Comparison of ENCODE assay signal across 10 mouse cellular contexts in the genomic region with DNA sequence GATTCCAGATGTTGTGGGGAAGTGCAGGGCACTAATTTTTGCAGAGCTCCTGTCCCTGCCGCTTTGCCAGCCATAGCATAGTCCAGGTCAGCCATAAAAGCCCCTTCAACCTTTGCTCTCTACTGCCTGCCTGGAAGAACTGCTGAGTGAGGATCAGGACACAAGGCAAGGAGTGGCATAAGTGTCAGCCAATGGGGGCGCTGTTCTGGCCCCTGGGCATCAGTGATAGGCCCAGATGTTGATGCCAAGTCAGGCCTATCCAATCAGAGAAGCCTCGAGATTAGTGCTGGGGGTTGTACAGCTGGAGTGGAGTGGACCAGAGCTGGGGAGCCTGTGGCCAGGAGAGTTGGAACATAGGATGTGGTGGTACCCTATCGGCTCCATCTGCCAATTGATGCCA. TPM values are rescaled to one million over a fixed set of nuclear protein-coding genes. Genes with fewer than 3 reads are reported as not detected.
DNase-seq lines count a peak whose midpoint lies in the region; ATAC-seq lines count a peak whose summit lies in the region.
"Had no signal": no experiment of that assay in that cellular context is flagged by ENCODE, and none has a peak within 500 bp of the region (broad histone marks: within the 10 kb centered on the region; RNA-seq: fewer than 3 reads in every experiment).

No protein-coding gene starts in this region.

- 27% methylated on average over 4 of the region's 4 CpGs for WGBS in heart, embryonic 11.5 days (ENCODE audit: insufficient replicate concordance)
- WGBS in liver, embryonic 11.5 days = 40% methylated on average over 4 of the region's 4 CpGs
- WGBS in hindbrain, embryonic 12.5 days = 36% methylated on average over 4 of the region's 4 CpGs

- no peak overlapping the region for H3K27ac ChIP-seq in heart, embryonic 11.5 days (ENCODE audit: low read depth, low read length)
- H3K27ac ChIP-seq in liver, embryonic 11.5 days (ENCODE audit: low read depth, low read length) = no peak overlapping the region
- no peak overlapping the region for H3K27ac ChIP-seq in hindbrain, embryonic 12.5 days
- H3K27ac ChIP-seq: embryonic facial prominence, embryonic 15.5 days had no signal

- no peak overlapping the region for H3K4me2 ChIP-seq in heart, embryonic 11.5 days
- H3K4me2 ChIP-seq in liver, embryonic 11.5 days = no peak overlapping the region
- H3K4me2 ChIP-seq in hindbrain, embryonic 12.5 days (replicated peaks) = no peak overlapping the region
- H3K4me2 ChIP-seq: embryonic facial prominence, embryonic 15.5 days had no signal

- H3K9ac ChIP-seq in heart, embryonic 11.5 days (ENCODE audit: low read depth, low read length) = no peak overlapping the region
- no peak overlapping the region for H3K9ac ChIP-seq in liver, embryonic 11.5 days (ENCODE audit: low read depth, low read length)
- H3K9ac ChIP-seq in hindbrain, embryonic 12.5 days = no peak overlapping the region
- H3K9ac ChIP-seq: embryonic facial prominence, embryonic 15.5 days had no signal

- H3K36me3 ChIP-seq in heart, embryonic 11.5 days (ENCODE audit: control insufficient read depth, insufficient read depth, low read length) = no peaks in the 10 kb centered on the region
- no peaks in the 10 kb centered on the region for H3K36me3 ChIP-seq in liver, embryonic 11.5 days (ENCODE audit: control insufficient read depth, insufficient read depth, low read length)
- no peaks in the 10 kb centered on the region for H3K36me3 ChIP-seq in hindbrain, embryonic 12.5 days
- H3K36me3 ChIP-seq: embryonic facial prominence, embryonic 15.5 days had no signal

- no peaks in the 10 kb centered on the region for H3K4me1 ChIP-seq in heart, embryonic 11.5 days (ENCODE audit: control insufficient read depth, insufficient read depth, low read length)
- no peaks in the 10 kb centered on the region; the same call in 1 of the 2 replicates for H3K4me1 ChIP-seq in liver, embryonic 11.5 days (replicated peaks; ENCODE audit: control insufficient read depth, insufficient read depth, low read length)
- peaks cover 8% of the 10 kb centered on the region for H3K4me1 ChIP-seq in hindbrain, embryonic 12.5 days

- peaks cover 12% of the 10 kb centered on the region for H3K27me3 ChIP-seq in heart, embryonic 11.5 days (ENCODE audit: control insufficient read depth, insufficient read depth, low read length)
- peaks cover 42% of the 10 kb centered on the region for H3K27me3 ChIP-seq in liver, embryonic 11.5 days (replicated peaks; ENCODE audit: control insufficient read depth, insufficient read depth, low read length)
- peaks cover 36% of the 10 kb centered on the region for H3K27me3 ChIP-seq in hindbrain, embryonic 12.5 days
- H3K27me3 ChIP-seq: embryonic facial prominence, embryonic 15.5 days had no signal

- H3K4me3 ChIP-seq in heart, embryonic 11.5 days (ENCODE audit: low read depth, low read length) = no peak overlapping the region
- no peak overlapping the region for H3K4me3 ChIP-seq in liver, embryonic 11.5 days (ENCODE audit: low read depth, low read length)
- no peak overlapping the region for H3K4me3 ChIP-seq in hindbrain, embryonic 12.5 days
- H3K4me3 ChIP-seq: embryonic facial prominence, embryonic 15.5 days had no signal

- ATAC-seq in heart, embryonic 11.5 days (replicated peaks; ENCODE audit: insufficient number of reproducible peaks, low FRiP score, low TSS enrichment) = no peak
- ATAC-seq in liver, embryonic 11.5 days (replicated peaks; ENCODE audit: low FRiP score) = 0 out of 2 replicates have a peak, but pooled peaks have one; percentile 18
- ATAC-seq in frontal cortex, adult (ENCODE audit: low TSS enrichment) = no peak
- no peak for ATAC-seq in hindbrain, embryonic 12.5 days (ENCODE audit: low FRiP score)

- no peaks in the 10 kb centered on the region for H3K9me3 ChIP-seq in heart, embryonic 11.5 days (replicated peaks; ENCODE audit: control insufficient read depth, low read length)
- H3K9me3 ChIP-seq in liver, embryonic 11.5 days (ENCODE audit: control insufficient read depth, low read length) = no peaks in the 10 kb centered on the region
- no peaks in the 10 kb centered on the region for H3K9me3 ChIP-seq in hindbrain, embryonic 12.5 days (replicated peaks)
- H3K9me3 ChIP-seq: embryonic facial prominence, embryonic 15.5 days had no signal

- DNase-seq in heart, postnatal 4 days = peak; percentile 46
- DNase-seq in CD4-positive helper T cell, adult 2 months (ENCODE audit: low read depth, low spot score) = peak; percentile 41
- peak; percentile 51 for DNase-seq in embryo, embryonic 10 days (ENCODE audit: low spot score)
- no peak for DNase-seq in liver, embryonic 11.5 days (ENCODE audit: low spot score)
- no peak for DNase-seq in neural tube, embryonic 10.5 days (ENCODE audit: extremely low spot score, low spot score)

RNA-seq across cellular contexts. Expression of a gene that starts 1.9 kb away (rescaled TPM):
- 1 to 10 TPM; 3.8 to 4.6 TPM for total RNA-seq in heart, postnatal 4 days (2021)
- polyA plus RNA-seq in heart, embryonic 11.5 days (2014; fragmentation: Nextera tagmentation; extraction: Ambion mirVana) = 1.1 and 1.5 TPM in 2 replicates
- polyA plus RNA-seq in liver, embryonic 11.5 days (2014; fragmentation: Nextera tagmentation; extraction: Ambion mirVana) = 3.5 and 4.2 TPM in 2 replicates
- polyA plus RNA-seq in hindbrain, embryonic 12.5 days (2016; fragmentation: Nextera tagmentation; extraction: Ambion mirVana) = 1.2 and 1.8 TPM in 2 replicates

RNA-seq across cellular contexts. Expression of a gene that starts 23.8 kb away (rescaled TPM):
- total RNA-seq in heart, postnatal 4 days (2021) = not detected
- 0.16 and 0.49 TPM in 2 replicates for polyA plus RNA-seq in heart, embryonic 11.5 days (2014; fragmentation: Nextera tagmentation; extraction: Ambion mirVana)
- 0.16 and 0.51 TPM in 2 replicates for polyA plus RNA-seq in liver, embryonic 11.5 days (2014; fragmentation: Nextera tagmentation; extraction: Ambion mirVana)
- 0.20 and 0.23 TPM in 2 replicates for polyA plus RNA-seq in hindbrain, embryonic 12.5 days (2016; fragmentation: Nextera tagmentation; extraction: Ambion mirVana)

RNA-seq across cellular contexts. Expression of a gene that starts 25.5 kb away (rescaled TPM):
- total RNA-seq in heart, postnatal 4 days (2021) = not detected
- 0.34 TPM in 1 of 2 replicates, not detected in the other for polyA plus RNA-seq in heart, embryonic 11.5 days (2014; fragmentation: Nextera tagmentation; extraction: Ambion mirVana)
- polyA plus RNA-seq in liver, embryonic 11.5 days (2014; fragmentation: Nextera tagmentation; extraction: Ambion mirVana) = not detected in 2 replicates
- polyA plus RNA-seq in hindbrain, embryonic 12.5 days (2016; fragmentation: Nextera tagmentation; extraction: Ambion mirVana) = 0.48 TPM in 1 of 2 replicates, not detected in the other
- polyA plus RNA-seq: spleen, adult 2 months had no signal

RNA-seq across cellular contexts. Expression of a gene that starts 57.3 kb away (rescaled TPM):
- total RNA-seq in heart, postnatal 4 days (2021) = 100 to 1,000 TPM; 118 to 133 TPM
- polyA plus RNA-seq in heart, embryonic 11.5 days (2014; fragmentation: Nextera tagmentation; extraction: Ambion mirVana) = 168 and 194 TPM in 2 replicates
- polyA plus RNA-seq in liver, embryonic 11.5 days (2014; fragmentation: Nextera tagmentation; extraction: Ambion mirVana) = 245 and 255 TPM in 2 replicates
- polyA plus RNA-seq in hindbrain, embryonic 12.5 days (2016; fragmentation: Nextera tagmentation; extraction: Ambion mirVana) = 118 and 132 TPM in 2 replicates

Comparison
In these comparisons a context has a peak if more than half of its experiments do, and no peak if none do; other contexts are left out.
1. DNase-seq: peak in heart, postnatal 4 days (single experiment), CD4-positive helper T cell, adult 2 months (single experiment) and embryo, embryonic 10 days (single experiment); none in liver, embryonic 11.5 days (single experiment) and neural tube, embryonic 10.5 days (single experiment).